Mouse (Mus musculus): ENCODE results near the gene Otud4. TPM values are rescaled to one million over a fixed set of nuclear protein-coding genes. Genes with fewer than 3 reads are reported as not detected.

Otud4 gene
- 22.2 TPM for polyA plus RNA-seq (2015; fragmentation: Illumina TruSeq; extraction: RNeasy Lipid Tissue Mini Kit (QIAGEN cat#74804); ENCODE audit: low read depth, low replicate concordance)

GRCm38 (mm10) chr8:79639586-79640451, at the start of gene Otud4:
TSS of gene Otud4 (plus strand) at chr8:79639618.

GRCm38 (mm10) chr8:79711064-79711961, 71.9 kb downstream of the Otud4 start, which contains the start of the genes Abce1 and Anapc10:
TSS of gene Abce1 (minus strand) at chr8:79711740.
TSS of gene Anapc10 (plus strand) at chr8:79711820.

Other genes starting within 250 kb of the Otud4 start
- gene Smad1, start 240.1 kb upstream of the Otud4 start, polyA plus RNA-seq (2015; fragmentation: Illumina TruSeq; extraction: RNeasy Lipid Tissue Mini Kit (QIAGEN cat#74804); ENCODE audit: low read depth, low replicate concordance): 16.1 TPM
- gene Abce1, start 72.1 kb downstream of the Otud4 start, polyA plus RNA-seq (2015; fragmentation: Illumina TruSeq; extraction: RNeasy Lipid Tissue Mini Kit (QIAGEN cat#74804); ENCODE audit: low read depth, low replicate concordance): 76.0 TPM
- 16.1 TPM for gene Anapc10, start 72.2 kb downstream of the Otud4 start, polyA plus RNA-seq (2015; fragmentation: Illumina TruSeq; extraction: RNeasy Lipid Tissue Mini Kit (QIAGEN cat#74804); ENCODE audit: low read depth, low replicate concordance)

All from brain, adult 10 weeks (tissue).